Mouse (Mus musculus) splenic B cell, adult 2 months (primary cell): ENCODE measurements around the gene Prep.
"Not testable (repeated sequence)": the region's sequence is repeated elsewhere in the genome, so short reads cannot be mapped to it uniquely, and the experiment has no call there.

Experiments
- DNase-seq: peaks from one replicate; pipeline ENCODE4 v3.0.0-alpha.2; 2011; ENCODE audit warnings: low read depth, low spot score
- H3K27me3 ChIP-seq: 2 replicates; pipeline ENCODE4 v1.6.1; 2012; ENCODE audit warnings: mild to moderate bottlenecking, low read length, moderate library complexity, mixed read lengths; ENCODE audit not compliant: control insufficient read depth, poor library complexity, insufficient read depth, severe bottlenecking
- H3K36me3 ChIP-seq: 2 replicates; pipeline ENCODE4 v1.6.1; 2012; ENCODE audit warnings: mild to moderate bottlenecking, low read length, moderate library complexity, mixed read lengths; ENCODE audit not compliant: control insufficient read depth, poor library complexity, insufficient read depth, severe bottlenecking

Gene Prep

DNA sequence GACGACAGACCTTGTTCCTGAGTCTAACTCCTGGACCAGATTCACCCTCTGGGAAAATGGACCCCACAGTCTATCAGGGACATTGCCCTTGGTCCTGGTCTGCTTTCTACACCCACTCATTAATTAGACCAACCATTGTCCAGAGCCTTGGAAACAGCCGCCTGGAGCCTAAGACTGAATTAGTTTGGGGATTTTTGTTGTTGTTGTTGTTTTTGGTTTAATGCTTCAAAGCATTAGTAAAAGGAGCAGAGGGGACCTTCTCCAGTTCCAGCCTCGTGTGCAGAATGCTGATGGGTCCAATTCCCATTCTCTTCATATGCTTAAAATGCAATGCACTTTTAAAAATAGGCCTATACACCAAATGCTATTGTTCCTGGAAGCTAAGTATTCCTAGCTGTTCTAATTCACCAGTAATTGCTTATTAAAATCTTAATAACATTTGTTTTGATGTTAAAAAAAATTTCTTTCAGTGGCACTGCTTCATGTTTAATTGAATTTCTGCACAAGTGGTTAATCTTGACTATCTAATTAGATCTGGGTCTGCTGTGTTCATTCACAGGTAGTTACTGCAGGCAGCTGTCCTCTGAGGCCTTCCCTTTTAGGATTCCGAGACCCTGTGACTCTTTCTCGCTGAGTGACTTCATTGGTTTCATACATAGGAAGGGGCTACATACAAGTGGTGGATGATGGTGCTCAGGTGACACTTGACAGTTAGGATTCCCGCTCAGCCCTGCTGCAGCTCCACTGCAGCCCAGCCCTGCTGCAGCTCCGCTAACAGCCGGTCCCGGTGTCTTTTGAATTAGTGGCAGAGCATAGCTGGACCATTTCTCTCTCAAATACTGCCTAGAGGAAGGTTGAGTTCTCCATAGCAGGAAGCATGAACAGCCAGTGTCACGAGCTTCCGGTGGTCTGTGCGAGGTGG lies 85.0 kb downstream of the Prep start:
- Histone ChIP-seq H3K36me3 (peaks cover 28% of the 10 kb centered on the region), H3K27me3 (no peaks in the 10 kb centered on the region)
- DNase-seq: no peak

DNA sequence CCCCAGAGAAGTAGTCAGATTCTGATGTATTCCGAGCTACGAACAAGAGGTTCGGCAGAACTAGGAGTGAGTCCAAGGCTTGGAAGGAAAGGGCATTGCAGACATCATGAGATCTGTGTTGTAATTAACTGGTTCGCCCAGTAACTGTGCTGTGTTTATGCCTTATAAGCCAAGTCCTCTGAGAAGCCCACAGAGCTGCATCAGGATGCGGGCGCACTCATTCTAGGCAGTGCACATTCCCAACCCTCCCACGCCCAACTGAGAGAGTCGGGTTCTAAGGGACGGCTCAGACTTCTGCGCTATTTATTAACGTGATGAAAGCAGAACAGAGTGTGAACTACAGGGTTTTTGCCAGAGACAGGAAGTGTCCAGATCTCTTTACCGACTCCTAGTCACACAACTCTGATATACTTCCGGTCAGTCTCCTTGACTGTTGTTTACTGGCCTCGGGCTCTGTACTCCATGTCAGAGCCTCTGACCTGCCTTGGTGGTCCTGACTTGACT lies 87.6 kb downstream of the Prep start:
- Histone ChIP-seq H3K27me3 (no peaks in the 10 kb centered on the region), H3K36me3 (peaks cover 33% of the 10 kb centered on the region)
- DNase-seq: no peak

DNA sequence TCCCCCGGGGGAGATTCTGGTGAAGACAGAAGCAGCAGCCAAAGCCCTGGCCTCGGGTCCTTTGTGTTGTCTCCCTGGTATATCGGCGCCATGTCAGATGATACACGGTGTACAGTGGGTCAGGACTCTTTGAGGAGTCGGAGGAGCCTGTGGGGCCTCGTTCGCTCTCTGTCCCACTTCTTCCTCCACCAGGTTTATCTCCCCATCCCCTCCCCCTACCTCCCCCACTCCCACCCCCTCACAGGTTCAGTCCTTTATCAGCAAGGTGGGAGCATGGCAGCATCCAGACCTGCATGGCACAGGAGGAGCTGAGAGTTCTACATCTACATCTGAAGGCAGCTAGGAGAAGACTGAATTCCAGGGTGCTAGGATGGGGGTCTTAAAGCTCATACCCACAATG lies 98.8 kb downstream of the Prep start:
- no peaks in the 10 kb centered on the region for H3K27me3 ChIP-seq
- H3K36me3 ChIP-seq: no peaks in the 10 kb centered on the region
- no peak for DNase-seq

DNA sequence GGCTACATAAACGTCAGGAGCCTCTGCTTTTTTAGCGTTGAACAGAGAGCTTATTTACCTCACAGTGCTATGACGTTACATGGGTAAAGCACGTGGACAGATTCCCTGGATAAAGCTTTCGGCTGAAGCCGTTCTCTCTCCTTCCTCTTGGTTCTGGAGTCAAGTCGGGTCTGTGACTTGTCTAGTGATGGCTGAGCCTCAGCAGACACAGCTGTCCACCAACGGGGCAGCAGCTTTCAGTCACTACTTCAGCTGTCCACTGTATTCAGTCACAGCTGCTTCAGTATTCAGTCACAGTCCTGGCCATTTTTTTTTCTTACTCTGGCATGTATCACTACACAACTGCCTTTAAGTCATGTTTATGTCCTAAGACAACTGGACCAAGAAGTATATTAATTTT lies 106.9 kb downstream of the Prep start:
- DNase-seq: no peak
- Histone ChIP-seq H3K36me3 (no peaks in the 10 kb centered on the region), H3K27me3 (no peaks in the 10 kb centered on the region)

DNA sequence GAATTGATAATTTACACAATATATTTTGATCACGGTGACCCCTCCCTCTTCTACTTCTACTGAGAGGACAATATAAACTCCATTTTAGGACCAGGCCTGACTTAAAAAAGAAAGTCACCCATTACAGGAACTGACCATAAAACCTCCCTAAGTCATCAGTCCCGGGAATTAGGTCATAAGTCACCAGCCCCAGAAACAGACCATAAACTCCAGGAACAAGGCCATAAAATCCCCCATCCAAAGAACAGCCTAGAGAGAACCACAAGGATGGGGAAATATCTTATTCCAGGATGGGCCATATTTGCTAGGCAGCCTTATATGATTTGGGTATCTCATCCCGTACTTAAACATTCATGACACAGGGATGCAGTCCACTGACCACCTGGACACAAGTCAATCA lies 107.3 kb downstream of the Prep start:
- Histone ChIP-seq H3K27me3 (no peaks in the 10 kb centered on the region), H3K36me3 (no peaks in the 10 kb centered on the region)
- no peak for DNase-seq

DNA sequence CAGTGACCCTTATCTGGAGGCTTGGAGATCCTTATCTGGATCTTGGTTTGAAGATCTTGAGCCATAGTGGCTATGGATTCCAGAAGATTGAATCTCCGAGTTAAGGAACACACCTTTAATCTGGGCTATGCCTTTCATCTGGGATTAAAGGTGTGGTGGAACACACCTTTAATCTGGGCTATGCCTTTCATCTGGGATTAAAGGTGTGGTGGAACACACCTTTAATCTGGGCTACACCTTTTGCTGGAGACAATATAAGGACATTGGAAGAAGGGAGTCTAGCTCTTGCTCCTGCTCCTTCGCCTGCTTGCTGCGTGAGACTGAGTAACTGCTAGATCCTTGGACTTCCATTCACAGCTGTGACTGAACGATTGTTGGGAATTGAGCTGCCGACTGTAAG lies 110.8 kb downstream of the Prep start, which contains the start of gene Popdc3:
TSS of gene Popdc3 (plus strand) at position 301 of the 400 bp plus-strand sequence.
- DNase-seq, H3K36me3 ChIP-seq, H3K27me3 ChIP-seq: not testable (repeated sequence)

DNA sequence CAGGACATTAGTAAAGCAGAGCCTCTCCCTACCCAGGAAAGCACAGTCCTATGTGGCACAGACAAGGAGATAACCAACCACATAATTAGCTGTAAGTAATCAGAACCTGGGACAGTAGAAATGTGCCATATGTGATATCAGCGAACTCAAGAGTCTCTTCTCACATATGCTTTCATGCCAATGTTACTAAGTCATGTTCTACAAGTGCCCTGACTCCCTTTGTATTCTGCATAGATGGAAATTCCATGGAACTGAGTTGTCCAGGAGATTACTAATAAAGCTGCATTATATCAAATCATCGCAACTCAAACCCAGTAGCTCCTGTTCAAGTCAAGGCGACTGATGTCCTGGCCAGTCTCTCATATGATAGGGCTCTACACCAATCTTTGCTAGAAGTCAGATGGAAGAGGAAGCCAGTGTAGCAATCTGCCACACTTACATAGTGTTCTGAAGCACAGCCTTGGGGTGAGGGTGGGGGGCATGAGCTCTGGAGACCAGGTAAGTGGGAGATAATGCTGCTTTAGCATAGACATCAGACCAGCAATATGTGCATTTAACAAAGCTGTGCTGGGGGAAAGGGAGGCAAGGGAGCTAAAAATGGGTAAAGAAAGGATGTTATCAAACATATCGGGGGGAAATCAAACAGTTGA lies 113.8 kb downstream of the Prep start:
- Histone ChIP-seq H3K36me3 (no peaks in the 10 kb centered on the region), H3K27me3 (no peaks in the 10 kb centered on the region)
- no peak for DNase-seq

DNA sequence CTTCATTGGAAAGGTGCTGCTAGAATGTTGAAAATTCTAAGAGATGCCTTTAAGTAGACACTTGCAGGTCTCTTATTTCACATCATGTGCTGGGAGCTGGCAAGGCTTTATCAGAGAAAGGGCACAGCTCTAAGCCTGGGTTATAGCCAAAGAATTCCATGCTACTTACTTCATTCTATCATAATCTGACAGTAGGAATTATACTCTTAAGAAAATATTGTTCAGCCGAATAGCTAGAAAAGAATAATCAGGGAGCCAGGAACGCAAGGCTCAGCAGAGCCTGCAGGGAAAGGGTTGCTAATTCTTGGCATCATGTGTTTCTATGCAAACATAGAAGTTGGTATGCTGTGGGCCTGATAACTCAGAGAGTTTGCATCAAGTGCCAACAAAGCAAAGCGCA lies 114.3 kb downstream of the Prep start:
- no peaks in the 10 kb centered on the region for H3K27me3 ChIP-seq
- no peak for DNase-seq
- H3K36me3 ChIP-seq: no peaks in the 10 kb centered on the region

DNA sequence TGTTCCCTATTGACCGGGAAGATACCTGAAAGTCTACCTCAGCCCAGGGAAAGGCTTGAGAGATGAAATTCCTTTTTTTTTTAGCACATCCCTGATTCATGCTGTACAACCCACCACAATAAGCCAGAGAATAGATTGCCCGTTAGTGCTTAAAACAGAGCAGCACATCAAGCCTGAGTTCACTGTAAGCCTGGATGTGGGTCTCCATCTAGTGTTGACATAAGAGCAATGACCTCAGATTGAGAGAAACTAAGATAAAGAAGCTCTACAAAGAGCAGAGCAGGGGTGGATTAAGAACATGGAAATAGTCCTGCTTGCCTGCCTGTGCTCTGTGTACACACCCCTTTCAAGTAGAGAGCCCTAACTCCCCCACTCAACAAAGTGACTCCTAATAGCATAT lies 118.5 kb downstream of the Prep start:
- no peak for DNase-seq
- Histone ChIP-seq H3K27me3 (no peaks in the 10 kb centered on the region), H3K36me3 (no peaks in the 10 kb centered on the region)

DNA sequence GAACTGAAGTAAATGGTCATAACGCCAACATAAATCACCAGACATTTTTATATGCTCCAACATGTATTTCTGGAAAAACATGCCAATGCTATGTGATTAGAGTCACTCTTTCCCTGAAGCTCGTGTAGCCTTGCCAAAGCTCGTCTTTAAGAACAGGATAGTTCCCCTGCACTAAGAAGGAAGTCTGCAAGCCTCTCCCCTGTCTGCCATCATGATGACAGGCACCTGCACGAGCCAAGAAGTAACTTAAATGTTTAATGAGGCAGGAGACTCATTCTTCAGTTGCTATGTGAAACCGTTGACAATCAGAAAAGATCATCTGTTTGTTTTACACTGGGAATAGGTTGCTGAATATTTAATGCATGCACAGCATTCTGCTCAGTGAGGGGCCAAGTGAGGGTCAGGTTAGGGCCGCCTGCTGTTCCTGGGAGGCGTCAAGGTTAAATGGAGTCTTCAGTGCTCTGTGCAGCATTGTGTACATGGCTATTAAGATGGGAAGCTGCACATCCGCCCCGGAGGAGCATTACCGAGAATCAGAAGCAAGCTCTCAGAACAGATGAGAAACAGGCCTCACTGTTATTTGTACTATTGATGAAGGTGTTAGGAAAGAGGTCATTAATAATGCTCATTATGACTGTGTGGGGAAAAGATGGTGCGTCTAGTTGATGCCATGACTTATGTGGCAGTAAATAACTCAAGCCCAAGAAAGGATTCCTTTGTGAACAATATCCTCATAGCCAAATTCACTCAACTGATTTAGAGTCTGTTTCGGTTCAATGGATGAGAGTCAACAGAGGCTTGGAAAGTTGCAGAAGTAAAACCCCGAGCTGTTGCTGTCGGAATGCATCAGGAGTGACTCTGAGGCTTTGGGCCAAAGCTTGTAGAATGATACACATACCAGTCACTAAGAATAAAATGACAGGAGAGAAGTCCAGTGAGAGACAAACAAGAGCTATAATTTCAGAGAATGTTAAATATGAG lies 126.6 kb downstream of the Prep start:
- Histone ChIP-seq H3K27me3 (no peaks in the 10 kb centered on the region), H3K36me3 (no peaks in the 10 kb centered on the region)
- no peak for DNase-seq

DNA sequence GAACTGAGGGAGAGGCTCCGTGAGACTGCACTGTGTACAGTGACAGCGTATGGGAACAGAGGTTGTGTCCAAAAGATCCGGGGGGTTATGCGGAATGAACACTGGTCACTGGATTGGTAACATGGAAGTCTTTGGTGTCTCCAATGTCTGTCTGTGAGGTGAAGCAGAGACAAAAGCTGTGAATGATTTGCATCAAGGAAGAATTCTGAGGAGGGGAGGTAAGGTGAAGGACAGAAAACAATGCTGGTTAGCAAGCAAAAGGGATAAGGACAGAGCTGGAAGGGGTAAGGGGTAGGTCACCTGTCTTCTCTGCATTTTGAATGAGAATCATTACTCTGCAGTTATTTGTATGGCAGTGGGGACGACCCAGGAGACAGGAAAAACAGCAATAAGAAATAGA lies 127.5 kb downstream of the Prep start:
- H3K27me3 ChIP-seq: no peaks in the 10 kb centered on the region
- DNase-seq: no peak
- H3K36me3 ChIP-seq: no peaks in the 10 kb centered on the region

DNA sequence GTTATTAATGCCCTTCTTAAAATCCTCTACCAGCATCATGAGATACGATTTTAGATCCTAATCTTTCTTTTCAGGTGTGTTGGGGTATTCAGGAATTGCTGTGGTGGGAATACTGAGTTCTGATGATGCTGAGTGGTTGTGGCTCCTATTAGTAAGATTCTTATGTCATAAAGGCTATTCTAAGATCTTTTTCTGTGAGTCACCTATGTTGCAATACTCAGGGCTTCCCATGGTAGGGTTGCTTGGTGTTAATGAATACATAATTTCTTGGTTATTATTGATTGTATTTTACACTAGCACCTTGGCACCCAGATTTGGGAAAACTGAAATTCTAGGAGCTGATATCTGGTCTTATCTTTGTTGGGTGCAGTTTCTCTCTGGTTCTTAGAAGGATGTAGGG lies 137.6 kb downstream of the Prep start:
- Histone ChIP-seq H3K36me3 (no peaks in the 10 kb centered on the region), H3K27me3 (no peaks in the 10 kb centered on the region)
- DNase-seq: no peak

DNA sequence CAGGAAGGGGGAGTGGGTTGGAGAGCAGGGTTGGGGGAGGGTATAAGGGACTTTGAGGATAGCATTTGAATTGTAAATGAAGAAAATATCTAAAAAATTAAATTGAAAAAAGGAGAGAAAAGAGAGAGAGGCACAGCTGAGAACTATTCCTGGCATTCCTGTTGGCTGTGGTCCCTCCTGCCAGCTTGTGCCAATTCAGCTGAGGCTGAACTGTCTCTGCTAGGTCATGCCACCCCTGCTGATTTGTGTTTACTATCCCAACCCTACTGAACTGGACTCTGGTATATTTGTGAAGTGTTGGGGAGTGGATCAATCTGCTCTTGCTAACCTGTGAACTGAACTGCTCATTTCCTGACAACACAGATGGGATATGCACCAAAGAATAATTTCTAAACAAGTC lies 143.2 kb downstream of the Prep start:
- H3K36me3 ChIP-seq: no peaks in the 10 kb centered on the region
- H3K27me3 ChIP-seq: no peaks in the 10 kb centered on the region
- DNase-seq: no peak

DNA sequence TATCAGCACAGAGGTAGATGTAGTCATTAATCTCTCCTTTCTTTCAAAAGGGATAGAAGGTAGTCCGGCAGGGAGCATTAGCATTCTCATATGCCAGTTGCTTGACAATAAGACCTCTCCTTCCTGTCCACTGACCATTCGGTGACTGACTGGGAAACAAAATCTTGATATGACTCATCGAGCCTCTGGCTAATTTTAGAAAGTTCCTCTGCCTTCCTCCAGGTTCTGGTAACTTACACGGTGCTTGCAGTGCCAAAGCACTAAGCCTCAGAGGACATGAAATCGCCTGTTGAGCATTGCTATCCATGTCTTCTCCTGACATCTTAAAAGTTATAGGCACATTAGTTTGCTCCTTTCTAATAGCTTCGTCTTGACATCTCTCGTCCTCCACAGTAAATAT lies 149.7 kb downstream of the Prep start:
- no peak for DNase-seq
- no peaks in the 10 kb centered on the region for H3K27me3 ChIP-seq
- no peaks in the 10 kb centered on the region for H3K36me3 ChIP-seq
